Mouse (Mus musculus): Measurements from ENCODE around the gene Scel.

The Scel gene

DNA sequence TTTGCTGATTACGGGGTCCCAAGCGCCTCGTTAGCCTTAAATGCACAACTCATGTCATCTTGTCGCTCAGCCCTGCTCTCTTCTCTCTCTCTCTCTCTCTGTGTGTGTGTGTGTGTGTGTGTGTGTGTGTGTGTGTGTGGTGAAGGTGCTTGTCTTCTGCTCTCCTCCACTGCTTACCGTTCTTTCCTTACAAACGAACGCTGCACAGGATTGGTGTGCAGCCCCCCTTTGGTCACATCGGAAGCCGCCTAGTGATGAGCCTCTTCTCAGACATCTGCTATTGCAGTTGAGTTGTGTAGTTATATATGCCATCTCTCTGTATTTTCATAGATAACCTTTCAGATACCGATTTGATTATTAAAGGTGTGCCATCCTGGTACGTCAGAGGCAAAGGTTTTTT, 138.0 kb downstream of the Scel start:
- DNase-seq (ENCODE audit: low spot score), result no peak

DNA sequence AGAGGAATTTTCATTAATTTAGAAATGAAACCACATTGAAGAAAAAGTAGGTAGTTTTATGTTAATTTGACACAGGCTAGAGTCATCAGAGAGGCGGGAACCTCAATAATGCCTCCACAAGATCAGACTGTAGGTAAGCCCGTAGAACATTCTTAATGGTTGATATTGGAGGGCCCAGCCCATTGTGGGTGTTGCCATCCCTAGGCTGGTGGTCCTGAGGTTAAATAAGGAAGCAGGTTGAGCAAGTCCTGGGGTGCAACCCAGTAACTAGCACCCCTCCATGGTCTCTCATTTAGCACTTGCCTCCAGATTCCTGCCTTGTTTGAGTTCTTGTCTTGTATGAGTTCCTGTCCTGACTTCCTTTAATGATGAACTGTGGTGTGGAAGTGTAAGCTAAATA, 138.4 kb downstream of the Scel start:
- DNase-seq (ENCODE audit: low spot score), result no peak

DNA sequence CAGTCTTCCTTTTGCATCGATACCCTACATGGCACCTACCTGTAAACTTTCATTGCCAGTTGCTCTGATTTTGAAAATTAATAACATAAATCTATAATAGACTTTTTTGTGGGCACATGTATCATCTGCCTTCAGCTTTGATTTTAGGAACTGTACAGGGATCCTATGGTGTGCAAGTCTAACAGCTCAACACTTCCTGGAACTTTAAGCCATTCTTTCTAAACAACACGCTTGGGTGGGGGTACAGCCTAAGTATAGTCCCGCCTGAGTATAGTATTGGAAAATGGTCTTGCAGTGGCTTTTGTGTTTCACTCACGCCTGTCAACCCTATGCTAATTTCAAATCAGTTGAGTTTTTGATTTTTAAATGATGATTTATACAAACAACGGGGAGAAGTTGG, 139.4 kb downstream of the Scel start:
- no peak for DNase-seq (ENCODE audit: low spot score)

DNA sequence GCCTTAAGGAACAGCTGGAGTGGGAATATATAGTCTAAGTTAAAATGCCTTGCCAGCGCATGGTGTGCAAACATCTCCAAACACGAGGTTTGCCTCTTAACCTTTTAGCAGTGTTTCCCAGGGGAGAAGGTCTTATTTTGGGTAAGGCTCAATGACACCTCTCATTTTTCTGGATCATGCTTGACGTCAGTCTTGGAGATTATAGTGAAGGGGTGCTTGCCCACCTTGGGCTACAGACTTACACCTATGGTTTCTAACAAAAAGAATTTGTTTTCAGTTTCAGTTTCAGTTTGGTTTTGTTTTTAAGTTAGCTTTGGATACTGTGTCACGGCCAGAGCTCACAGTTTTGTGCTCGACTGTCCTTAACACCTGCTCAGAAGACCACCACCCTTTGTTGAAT, 140.7 kb downstream of the Scel start:
- no peak for DNase-seq (ENCODE audit: low spot score)

DNA sequence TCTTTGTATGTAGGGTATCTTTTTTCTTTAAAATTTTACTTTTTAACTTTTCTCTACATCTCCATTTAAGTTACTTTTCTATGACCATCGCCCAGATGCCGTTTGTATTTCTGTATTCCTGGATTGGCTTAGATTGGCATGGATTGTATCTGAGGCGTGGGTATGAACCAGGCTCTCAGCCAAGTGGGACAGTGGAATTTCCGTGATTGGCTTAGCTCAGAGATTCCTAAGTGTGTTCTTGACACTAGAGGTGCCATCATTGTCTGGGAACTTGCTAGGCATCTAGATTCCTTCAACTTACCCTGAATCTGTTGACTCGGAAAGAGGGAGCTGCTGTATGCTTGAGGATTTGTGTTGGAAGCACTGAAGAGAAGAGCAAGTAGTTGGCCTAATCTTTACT, 142.3 kb downstream of the Scel start:
- no peak for DNase-seq (ENCODE audit: low spot score)

DNA sequence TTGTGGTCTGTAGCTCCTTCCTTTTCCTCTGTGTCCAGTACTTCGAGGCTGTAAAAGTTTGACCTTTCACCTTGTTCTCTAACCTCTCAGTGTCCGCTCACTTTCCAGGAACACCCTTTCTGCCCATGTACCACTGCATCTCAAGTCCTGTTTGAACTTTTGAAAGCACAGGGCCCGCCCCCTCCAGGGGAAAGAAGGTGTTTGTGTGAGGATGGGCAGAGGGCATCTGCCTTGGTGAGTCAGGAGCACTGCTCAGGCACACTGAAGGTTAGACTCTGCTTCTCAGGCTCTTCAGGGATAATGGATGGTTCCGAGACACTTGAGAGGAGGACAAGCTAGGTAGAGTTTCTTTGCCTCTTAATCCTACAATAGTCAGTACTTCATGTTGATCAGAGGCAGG, 144.7 kb downstream of the Scel start:
- DNase-seq (ENCODE audit: low spot score), result no peak

All from ovary, adult 18-20 months (tissue).